Mouse (Mus musculus) brain, adult 2 months (tissue): ENCODE measurements at regions not wholly inside any gene's neighbourhood (a gene's known extent, or its start where the extent isn't known, plus 50 kb on each side); places are given as distances from the start of the nearest gene placed in this dataset.

Experiments
- DNase-seq: peaks from one replicate; pipeline ENCODE4 v3.0.0; 2011; ENCODE audit warnings: low read depth, low spot score

DNA sequence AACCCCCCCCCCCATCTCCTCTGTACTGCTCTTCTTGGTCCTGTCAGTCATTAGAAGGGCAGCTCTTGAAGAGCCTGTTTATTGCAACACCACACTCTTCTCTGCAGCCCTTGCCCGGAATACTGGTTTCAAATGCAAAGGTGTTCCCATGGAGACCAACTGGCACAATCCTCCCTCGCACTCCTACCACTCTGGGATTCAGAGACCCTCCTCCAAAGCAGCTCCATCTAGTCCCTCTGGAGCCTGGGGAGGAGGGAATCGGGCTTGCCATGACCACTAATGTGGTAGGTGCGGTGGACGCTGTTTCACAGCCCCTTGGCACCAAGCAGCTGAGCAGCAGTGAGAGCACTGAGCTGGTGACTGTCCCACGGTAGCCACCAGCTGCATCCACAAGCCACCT, 83.1 kb downstream of the Stk35 start:
- peak; percentile 53 for DNase-seq

- DNase-seq, result no peak
Observed at GRCm38 (mm10) chr2:129884316-129884715, 84.0 kb downstream of the Stk35 start.

DNA sequence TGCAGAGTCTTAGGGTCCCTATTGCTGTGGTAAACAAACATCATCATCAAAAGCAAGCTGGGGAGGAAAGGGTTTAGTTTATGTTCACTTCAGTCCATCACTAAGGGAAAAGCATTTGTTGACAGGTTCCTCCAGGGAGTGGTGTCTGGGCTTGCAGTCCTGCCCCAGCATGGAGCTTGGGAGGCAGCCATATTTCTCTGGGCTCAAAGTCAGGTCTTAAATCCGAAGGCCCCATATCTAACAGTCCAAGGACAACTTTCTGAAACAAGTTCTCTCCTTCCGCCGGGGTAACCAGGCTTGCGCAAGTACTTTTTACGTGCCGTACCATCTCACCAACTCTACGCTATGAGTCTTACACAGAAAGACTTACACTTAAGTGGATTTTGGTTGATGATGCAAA, 85.2 kb downstream of the Stk35 start:
- no peak for DNase-seq

DNA sequence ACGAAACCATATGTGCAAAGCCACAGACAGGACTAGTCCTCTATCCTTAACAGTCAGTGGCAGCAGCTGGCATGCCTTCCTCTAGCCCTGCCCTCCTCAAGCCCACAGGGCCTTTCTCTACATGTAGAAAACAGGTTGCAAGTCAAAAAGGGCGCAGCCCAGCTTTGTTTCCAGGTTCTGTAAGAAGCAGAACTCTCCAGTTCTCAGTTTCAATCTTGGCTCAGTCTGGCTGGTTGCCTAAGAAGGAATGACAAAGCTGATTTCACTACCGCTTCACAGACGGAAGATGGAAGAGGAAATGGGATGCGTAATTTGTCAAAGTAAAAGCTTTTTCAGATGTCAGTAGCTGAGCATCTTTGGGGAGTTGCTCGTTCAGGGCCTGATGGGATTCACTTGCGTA, 92.9 kb downstream of the Stk35 start:
- DNase-seq, result peak; percentile 71

DNA sequence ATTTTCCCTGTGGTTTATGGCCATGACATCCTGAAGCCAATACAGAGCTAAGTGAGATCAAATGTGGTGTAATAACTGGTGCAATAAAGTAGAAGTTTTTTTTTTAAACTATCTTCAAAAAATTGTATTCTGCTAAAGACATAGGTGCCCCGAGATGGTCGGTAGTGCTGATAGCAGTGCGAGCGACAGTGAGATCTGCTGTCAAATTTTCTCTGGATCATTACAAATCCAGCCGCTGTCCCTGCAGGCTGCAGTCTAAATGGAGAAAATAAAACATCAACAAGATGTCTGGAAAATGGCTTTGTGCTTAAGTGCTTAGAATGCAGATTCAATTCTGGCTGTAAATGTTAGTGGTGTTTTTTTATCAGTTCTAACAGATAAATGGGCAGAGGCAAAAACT, 93.5 kb downstream of the Stk35 start:
- no peak for DNase-seq

DNA sequence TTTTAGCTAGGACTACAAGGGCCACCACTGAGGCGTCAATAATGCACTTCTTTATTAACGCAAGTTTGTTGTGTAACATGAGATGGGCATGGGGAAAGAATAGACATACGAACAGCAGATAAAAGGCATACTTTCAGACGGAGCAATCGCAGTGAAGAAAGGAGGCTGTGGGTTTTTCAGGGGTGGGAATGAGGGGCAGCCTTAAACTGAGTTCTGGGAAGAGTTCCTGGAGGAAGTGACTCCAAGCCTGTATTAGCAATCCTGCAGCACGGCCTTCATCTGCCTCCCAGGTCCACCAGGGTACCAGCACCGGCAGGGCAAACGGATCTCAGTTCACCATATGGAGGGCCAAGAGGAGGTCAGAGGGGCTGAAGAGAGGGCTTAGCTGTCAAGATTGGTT, 94.6 kb downstream of the Stk35 start:
- no peak for DNase-seq

DNA sequence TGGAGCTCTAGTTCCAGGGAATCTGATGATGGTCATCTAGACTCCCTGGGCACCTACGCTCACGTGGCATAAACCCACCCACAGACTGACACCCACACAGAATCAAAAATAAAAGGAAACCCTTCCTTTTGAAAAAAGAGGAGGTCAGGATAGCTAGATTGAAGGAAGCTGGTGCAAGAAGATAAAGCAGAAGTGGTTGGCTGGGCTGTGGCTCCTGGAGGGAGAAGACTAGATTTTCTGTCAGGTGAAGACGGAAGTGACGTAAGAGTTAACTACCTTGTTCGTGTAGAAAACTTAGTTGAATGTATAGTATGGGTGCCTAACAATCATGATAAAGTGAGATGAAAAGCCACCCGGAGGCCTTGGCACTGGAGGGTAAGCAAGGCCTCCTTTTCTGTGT, 95.1 kb downstream of the Stk35 start:
- no peak for DNase-seq

- DNase-seq, result peak; percentile 60
Observed at GRCm38 (mm10) chr2:129896696-129897095, 96.4 kb downstream of the Stk35 start.

DNA sequence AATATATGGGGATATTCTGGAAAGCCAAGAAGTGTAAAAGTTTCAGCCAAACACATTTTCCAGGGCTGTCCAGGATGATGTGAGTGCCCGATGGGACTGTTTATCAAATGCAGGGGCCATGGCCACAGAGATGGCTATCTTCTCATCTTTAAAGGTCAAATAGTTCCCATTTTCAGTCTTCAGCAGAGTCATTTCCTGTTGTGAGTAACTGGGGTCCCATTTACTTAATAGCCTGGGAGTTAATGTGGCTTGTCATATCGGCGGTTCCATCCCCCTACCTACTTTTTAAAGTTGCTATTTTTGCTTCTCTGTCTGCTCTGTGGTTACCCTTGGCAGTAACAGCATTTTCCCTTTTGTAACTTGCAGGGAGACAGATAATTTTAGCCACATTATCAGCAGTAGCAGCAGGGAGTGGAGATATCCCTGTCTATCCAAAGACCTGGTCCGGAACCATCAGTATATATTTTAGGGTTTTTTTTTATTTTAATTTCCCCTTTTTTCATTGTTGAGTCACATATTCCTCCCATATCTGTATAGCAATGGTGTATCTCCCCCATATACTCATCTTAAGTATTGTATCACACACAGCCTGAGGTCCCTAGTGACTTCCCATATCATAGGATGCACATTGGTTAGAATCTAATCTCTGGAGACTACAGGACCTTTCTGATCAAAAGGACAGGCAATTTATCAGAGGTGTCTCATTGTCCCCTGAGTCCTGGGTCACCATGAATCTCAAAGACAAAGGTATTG, 103.2 kb downstream of the Stk35 start:
- DNase-seq, result no peak

GRCm38 (mm10) chr2:129904753-129905152, 104.4 kb downstream of the Stk35 start:
- peak; percentile 81 for DNase-seq

DNA sequence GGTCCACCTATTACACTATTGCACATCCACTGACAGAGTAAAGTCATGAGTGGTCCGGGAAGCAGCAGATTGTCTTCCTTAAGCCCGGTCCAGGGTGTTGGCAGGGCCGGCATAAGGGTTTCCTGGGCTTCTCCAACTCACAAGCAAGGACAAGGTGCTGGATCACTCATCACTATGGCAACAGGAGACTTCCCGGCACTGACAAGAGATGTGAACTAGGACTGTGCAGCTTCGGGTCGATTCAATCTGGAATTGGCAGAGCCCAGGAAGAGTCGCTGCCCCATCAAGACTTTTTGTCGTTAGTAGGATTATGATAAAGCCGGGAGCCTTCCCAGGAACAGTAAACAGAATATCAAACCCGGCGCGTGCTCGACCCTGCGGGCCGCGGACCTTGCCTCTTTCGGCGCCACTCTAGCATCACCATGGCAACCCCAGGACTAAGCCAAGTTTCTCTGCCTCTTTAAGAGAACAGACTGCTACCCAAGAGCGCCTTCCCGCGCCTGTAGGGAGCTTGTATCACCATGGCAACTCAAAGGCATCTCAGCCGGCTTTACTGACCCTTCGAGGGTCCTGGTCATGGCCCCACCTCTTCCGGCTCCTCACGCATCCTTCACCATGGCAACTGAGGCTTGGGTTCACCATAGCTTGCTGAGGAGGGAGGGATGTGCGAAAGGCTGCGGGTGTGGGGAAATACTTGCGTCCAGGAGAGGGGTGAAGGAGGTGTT, 103.3 kb upstream of the Tgm3 start:
- peak; percentile 91 for DNase-seq

GRCm38 (mm10) chr2:129911203-129911921, 100.8 kb upstream of the Tgm3 start:
- DNase-seq, result no peak

DNA sequence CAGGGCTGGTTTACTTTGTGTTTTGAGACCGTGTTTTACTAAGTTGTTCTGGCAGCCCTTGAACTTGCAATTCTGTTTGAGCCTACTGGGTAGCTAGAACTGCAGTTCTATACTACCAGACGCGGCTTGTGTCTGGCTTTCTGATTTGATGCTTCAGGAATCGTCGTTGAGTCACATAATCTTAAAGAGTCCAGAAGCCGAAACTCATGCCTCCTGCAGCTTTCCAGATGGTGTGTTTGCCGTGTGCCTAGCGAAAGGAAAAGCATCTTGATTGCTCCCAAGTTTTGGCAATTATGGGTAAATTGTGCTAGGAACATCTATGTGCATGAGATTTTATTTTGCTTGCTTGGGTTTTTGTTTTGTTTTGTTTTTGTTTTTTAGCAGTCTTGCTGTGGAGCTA, 99.6 kb upstream of the Tgm3 start:
- peak; percentile 78 for DNase-seq

- peak; percentile 69 for DNase-seq
Observed at GRCm38 (mm10) chr2:129914261-129914660, 97.9 kb upstream of the Tgm3 start.

DNA sequence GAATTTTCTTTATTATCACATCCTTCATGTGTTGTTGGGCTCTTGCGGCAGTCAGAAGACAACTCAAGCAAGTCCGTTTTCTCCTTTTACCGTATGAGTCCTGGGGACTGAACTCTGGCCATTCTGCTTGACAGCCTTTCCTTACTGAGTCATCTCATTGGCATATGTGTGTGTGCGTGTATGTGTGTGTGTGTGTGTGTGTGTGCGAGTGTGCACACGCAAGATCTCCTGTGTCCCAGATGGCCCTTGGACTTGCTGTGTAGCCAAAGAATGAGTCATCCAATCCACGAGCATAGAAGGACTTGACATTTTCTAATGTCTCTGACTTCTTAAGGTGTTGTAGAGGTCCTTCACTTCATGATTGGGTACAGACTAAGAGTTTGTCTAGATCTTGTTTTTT, 95.7 kb upstream of the Tgm3 start:
- peak; percentile 31 for DNase-seq

DNA sequence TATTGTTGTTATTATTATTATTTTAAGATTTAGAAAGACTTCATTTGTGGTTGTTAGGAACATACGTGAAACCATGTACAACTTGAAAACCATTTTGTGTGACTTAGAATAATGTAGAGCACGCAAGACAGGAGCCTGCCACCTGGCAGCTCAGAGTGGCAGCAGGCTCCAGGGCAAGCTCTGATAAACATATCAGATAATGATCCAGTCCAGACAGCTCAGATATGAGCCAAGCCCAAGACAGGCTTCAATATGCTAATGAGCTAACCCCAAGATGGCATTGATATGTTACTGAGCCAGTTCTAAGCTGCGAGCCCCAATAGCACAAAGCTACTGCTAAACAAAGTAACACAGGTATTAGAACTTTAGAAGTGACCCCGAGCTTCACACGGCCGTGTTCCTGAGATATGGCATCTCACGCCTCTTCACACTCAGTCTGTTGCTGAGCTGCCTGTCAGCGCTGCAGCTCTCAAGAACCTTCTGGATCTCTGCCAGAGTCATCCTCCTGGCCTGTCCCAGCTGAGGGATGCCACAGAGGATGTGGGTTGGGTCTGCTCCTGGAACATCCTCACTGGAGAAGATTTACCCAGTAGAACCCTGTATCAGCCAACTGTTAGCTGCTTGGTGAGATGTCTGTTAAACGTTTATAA, 93.9 kb upstream of the Tgm3 start:
- DNase-seq, result peak; percentile 36

DNA sequence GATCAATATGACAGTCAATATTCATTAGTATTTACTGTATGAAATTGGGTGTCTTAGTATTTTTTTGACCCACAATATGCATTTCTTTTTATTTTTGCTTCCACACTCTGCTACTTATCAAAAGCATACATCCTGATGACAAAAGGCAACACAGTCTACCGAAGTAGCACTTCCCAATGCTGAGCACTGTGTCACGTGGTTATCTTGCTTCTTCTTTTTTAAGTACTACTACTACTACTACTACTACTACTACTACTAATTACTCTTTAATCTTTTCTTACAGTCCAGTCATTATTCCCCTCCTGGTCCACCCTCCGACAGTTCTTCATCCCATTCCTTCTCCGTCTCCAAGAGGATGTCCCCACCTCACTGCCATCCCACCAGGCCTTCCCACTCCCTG, 92.6 kb upstream of the Tgm3 start:
- no peak for DNase-seq

GRCm38 (mm10) chr2:129927218-129927617, 84.9 kb upstream of the Tgm3 start:
- no peak for DNase-seq

- no peak for DNase-seq
Observed at GRCm38 (mm10) chr2:129933578-129933977, 78.6 kb upstream of the Tgm3 start.

GRCm38 (mm10) chr2:129942824-129943223, 69.3 kb upstream of the Tgm3 start:
- DNase-seq, result no peak

DNA sequence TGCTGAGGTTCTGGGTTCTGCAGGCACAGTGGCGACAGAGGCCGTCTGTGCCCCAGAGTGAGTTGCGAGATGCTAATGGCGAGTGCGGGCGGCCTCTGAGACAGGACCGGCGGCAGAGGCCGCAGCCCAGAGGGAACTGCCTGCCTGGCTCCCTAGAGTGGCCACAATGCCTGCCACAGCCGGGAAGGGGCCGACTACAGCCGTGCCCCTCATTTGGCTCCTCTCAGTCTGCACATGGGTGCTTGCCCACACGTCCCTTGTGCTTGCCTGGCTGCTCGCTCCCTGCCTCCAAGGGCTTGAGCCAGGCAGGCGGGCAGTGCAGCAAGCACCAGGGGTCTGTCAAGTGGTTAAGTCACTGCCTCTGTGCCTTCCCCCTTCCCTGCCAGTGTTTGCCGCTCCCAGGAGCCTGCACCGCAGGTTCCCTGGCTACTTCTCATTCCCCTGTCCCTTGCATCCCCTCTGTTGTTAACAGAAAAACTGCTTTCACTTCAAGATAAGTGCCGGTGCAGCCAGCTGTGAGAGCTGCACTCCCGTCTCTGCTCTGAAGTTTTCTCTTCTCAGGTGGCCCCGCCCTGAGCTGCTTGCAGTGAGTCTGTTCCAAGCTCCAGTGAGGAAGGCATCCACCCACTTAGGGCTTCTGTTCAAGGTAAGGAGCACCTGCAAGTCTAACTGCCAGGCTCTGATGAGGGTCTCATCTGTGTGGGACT, 64.1 kb upstream of the Tgm3 start:
- DNase-seq, result no peak
